Mouse (Mus musculus) heart, postnatal 0 days (tissue): ENCODE data around the gene Prm2. TPM values are rescaled to one million over a fixed set of nuclear protein-coding genes. Genes with fewer than 3 reads are reported as not detected.

Source experiments
- ATAC-seq: fragments of 200-750 bp; cut with Nextera tagmentation; 2 replicates; pipeline ENCODE4 v1.8.0; 2017; ENCODE audit warnings: low read depth, moderate number of reproducible peaks, moderate library complexity; ENCODE audit not compliant: insufficient read depth
- DNase-seq: peaks from one replicate; pipeline ENCODE4 v3.0.0-alpha.2; 2016; ENCODE audit warnings: low spot score
- H3K27ac ChIP-seq: fragments of 300-500 bp; sonication (generic); 2 replicates; pipeline ENCODE4 v1.5.1; 2014; ENCODE audit warnings: low read depth, mild to moderate bottlenecking
- H3K27me3 ChIP-seq: fragments of 300-500 bp; sonication (generic); 2 replicates; pipeline ENCODE4 v1.6.1; 2014; ENCODE audit warnings: low read length, mixed read lengths; ENCODE audit not compliant: control insufficient read depth, insufficient read depth
- H3K36me3 ChIP-seq: fragments of 300-500 bp; sonication (generic); replicated peaks from 2 replicates; pipeline ENCODE4 v1.6.1; 2014; ENCODE audit warnings: low read length, mixed read lengths; ENCODE audit not compliant: control insufficient read depth, insufficient read depth
- H3K4me1 ChIP-seq: fragments of 300-500 bp; sonication (generic); 2 replicates; pipeline ENCODE4 v1.6.1; 2014; ENCODE audit warnings: antibody characterized with exemption; ENCODE audit not compliant: control insufficient read depth, insufficient read depth
- H3K4me2 ChIP-seq: fragments of 300-500 bp; sonication (generic); 2 replicates; pipeline ENCODE4 v1.6.1; 2014; ENCODE audit warnings: low read depth, mild to moderate bottlenecking, low read length, moderate library complexity
- H3K4me3 ChIP-seq: fragments of 300-500 bp; sonication (generic); 2 replicates; pipeline ENCODE4 v1.5.1; 2014; ENCODE audit warnings: low read depth, low read length
- H3K9ac ChIP-seq: fragments of 300-500 bp; sonication (generic); replicated peaks from 2 replicates; pipeline ENCODE4 v1.6.1; 2014; ENCODE audit warnings: low read depth, low read length, mixed read lengths
- H3K9me3 ChIP-seq: fragments of 300-500 bp; sonication (generic); replicated peaks from 2 replicates; pipeline ENCODE4 v1.6.1; 2016; ENCODE audit warnings: low read length; ENCODE audit not compliant: control insufficient read depth
- CTCF ChIP-seq: IDR thresholded peaks from 2 replicates; pipeline ENCODE4 v1.5.1; 2016; ENCODE audit warnings: antibody characterized with exemption, control low read depth, low read depth
- EP300 ChIP-seq: IDR thresholded peaks from 2 replicates; pipeline ENCODE4 v1.6.1; 2016; ENCODE audit warnings: antibody characterized with exemption, low read depth
- WGBS: fragments of 180-500 bp; shearing (Covaris S2); extraction: QIAGEN DNeasy Blood & Tissue Kit; methylation state at CpG from one replicate; pipeline ENCODE4 v1.1.7; 2014; 5-methylcytosine and 5-hydroxymethylcytosine counted together
- polyA plus RNA-seq: library from polyadenylated mRNA; unstranded; fragments of >200 nt; fragmentation: Nextera tagmentation; extraction: Ambion mirVana; gene quantifications from 2 replicates; pipeline ENCODE4 v1.2.1, GENCODE M21; 2015
- total RNA-seq: library from RNA; depleted of rRNA; stranded (reverse); fragments of >200 nt; gene quantifications from 2 replicates; pipeline ENCODE4 v1.2.3, GENCODE M21; 2014; ENCODE audit warnings: low replicate concordance

Prm2 gene
- total and polyA plus RNA-seq, 2 experiments from 2014 or later: not detected

- WGBS: 72% methylated on average over 19 of the region's 19 CpGs
- ATAC-seq: no peak
- Histone ChIP-seq H3K4me2 (no peak overlapping the region), H3K9me3 (no peaks in the 10 kb centered on the region), H3K9ac (no peak overlapping the region), H3K4me3 (no peak overlapping the region), H3K4me1 (no peaks in the 10 kb centered on the region), H3K27ac (no peak overlapping the region), H3K36me3 (no peaks in the 10 kb centered on the region), H3K27me3 (0 out of 2 replicates have a peak, but pooled peaks cover 4% of the 10 kb centered on the region)
- DNase-seq: no peak
- TF ChIP-seq EP300 (no peak), CTCF (no peak)
These were observed 24.0 kb downstream of the Prm2 start for GRCm38 (mm10) chr16:10771769-10772510.

- 0 out of 2 replicates have a peak, but pooled peaks cover 4% of the 10 kb centered on the region for H3K27me3 ChIP-seq
- no peak overlapping the region for H3K9ac ChIP-seq
- H3K27ac ChIP-seq: no peak overlapping the region
- 33% methylated on average over 4 of the region's 4 CpGs for WGBS
- TF ChIP-seq EP300 (no peak), CTCF (peak; percentile 11; the same call in 1 of the 2 replicates)
- H3K4me1 ChIP-seq: no peaks in the 10 kb centered on the region
- no peak for DNase-seq
- no peak overlapping the region for H3K4me3 ChIP-seq
- no peaks in the 10 kb centered on the region for H3K36me3 ChIP-seq
- H3K9me3 ChIP-seq: no peaks in the 10 kb centered on the region
- ATAC-seq: no peak
- no peak overlapping the region for H3K4me2 ChIP-seq
These were observed 25.2 kb downstream of the Prm2 start for GRCm38 (mm10) chr16:10770531-10771325.

- no peaks in the 10 kb centered on the region for H3K4me1 ChIP-seq
- H3K9me3 ChIP-seq: no peaks in the 10 kb centered on the region
- TF ChIP-seq EP300: no peak
- no peak for TF ChIP-seq CTCF
- WGBS: 31% methylated on average over 2 of the region's 2 CpGs
- H3K9ac ChIP-seq: no peak overlapping the region
- ATAC-seq (no peak), DNase-seq (no peak)
- no peak overlapping the region for H3K4me2 ChIP-seq
- no peak overlapping the region for H3K4me3 ChIP-seq
- H3K27me3 ChIP-seq: 0 out of 2 replicates have a peak, but pooled peaks cover 4% of the 10 kb centered on the region
- no peak overlapping the region for H3K27ac ChIP-seq
- H3K36me3 ChIP-seq: no peaks in the 10 kb centered on the region
These were observed 26.3 kb downstream of the Prm2 start for GRCm38 (mm10) chr16:10769661-10770060.

- ATAC-seq (no peak), DNase-seq (no peak)
- H3K27me3 ChIP-seq: 0 out of 2 replicates have a peak, but pooled peaks cover 4% of the 10 kb centered on the region
- H3K4me2 ChIP-seq: no peak overlapping the region
- TF ChIP-seq EP300: no peak
- H3K4me1 ChIP-seq: no peaks in the 10 kb centered on the region
- H3K9me3 ChIP-seq: no peaks in the 10 kb centered on the region
- 50% methylated on average over 9 of the region's 9 CpGs for WGBS
- H3K27ac ChIP-seq: no peak overlapping the region
- no peaks in the 10 kb centered on the region for H3K36me3 ChIP-seq
- H3K4me3 ChIP-seq: no peak overlapping the region
- no peak overlapping the region for H3K9ac ChIP-seq
These were observed 27.1 kb downstream of the Prm2 start for GRCm38 (mm10) chr16:10768821-10769220.

GRCm38 (mm10) chr16:10767158-10767557 is 28.8 kb downstream of the Prm2 start:
- WGBS: 32% methylated on average over 4 of the region's 4 CpGs

More at GRCm38 (mm10) chr16:10767158-10767557, 28.8 kb downstream of the Prm2 start:
- H3K4me3 ChIP-seq: no peak overlapping the region
- no peaks in the 10 kb centered on the region for H3K9me3 ChIP-seq
- TF ChIP-seq EP300 (no peak), CTCF (peak; percentile 93)
- no peak for ATAC-seq
- H3K4me1 ChIP-seq: no peaks in the 10 kb centered on the region
- no peaks in the 10 kb centered on the region for H3K36me3 ChIP-seq
- peak; percentile 79 for DNase-seq
- H3K4me2 ChIP-seq: no peak overlapping the region
- no peak overlapping the region for H3K9ac ChIP-seq
- no peak overlapping the region for H3K27ac ChIP-seq
- 0 out of 2 replicates have a peak, but pooled peaks cover 4% of the 10 kb centered on the region for H3K27me3 ChIP-seq
